Mouse (Mus musculus): Measurements from ENCODE around the gene Pigk. TPM values are rescaled to one million over a fixed set of nuclear protein-coding genes. Genes with fewer than 3 reads are reported as not detected.

Gene Pigk
- polyA plus RNA-seq, 1 experiment from 2014 or later = 42.8 TPM

DNA sequence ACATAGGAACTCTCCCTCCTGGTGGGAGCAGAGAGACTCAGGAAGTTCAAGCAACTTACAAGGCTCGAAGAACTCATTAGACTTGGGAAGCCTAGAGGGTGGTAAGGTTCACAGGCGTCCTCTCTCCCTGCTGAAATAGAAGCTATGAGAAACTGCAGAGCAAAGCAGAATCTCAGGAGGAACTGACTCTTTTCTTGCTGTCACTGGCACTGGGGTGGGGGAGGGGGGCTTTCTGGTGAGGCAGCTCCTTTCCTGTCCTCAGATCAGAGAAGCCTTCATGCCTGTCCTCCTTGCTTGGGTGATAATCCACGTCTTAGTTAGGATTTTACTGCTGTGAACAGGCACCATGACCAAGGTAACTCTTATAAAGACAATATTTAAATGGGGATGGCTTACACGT is 218.2 kb downstream of the Pigk start:
- Histone ChIP-seq H3K9ac (no peak overlapping the region), H3K4me2 (no peak overlapping the region), H3K9me3 (no peaks in the 10 kb centered on the region), H3K4me3 (no peak overlapping the region), H3K27me3 (no peaks in the 10 kb centered on the region), H3K27ac (no peak overlapping the region), H3K36me3 (no peaks in the 10 kb centered on the region), H3K4me1 (peaks cover 7% of the 10 kb centered on the region; the same call in 1 of the 2 replicates)
- ATAC-seq (ENCODE audit: borderline replicate concordance, extremely low read depth, low FRiP score, low TSS enrichment) = no peak
- WGBS = 66% methylated on average over 4 of the region's 4 CpGs

DNA sequence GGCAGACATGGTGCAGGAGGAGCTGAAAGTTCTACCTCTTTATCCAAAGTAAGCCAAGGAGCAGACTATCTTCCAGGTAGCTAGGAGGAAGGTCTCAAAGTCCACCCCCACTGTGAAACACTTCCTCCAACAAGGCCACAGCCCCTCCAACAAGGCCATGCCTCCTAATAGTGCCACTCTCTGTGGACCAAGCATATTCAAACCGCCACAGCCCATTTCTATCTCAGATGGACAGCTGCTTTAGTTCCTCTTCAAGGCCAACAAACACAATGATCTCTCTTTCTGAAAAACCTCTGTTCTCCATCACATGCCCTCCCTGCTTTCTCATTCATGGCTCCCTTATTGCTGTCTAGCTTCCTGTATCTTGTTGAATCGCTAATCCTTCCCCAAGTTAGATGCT is 218.6 kb downstream of the Pigk start:
- ATAC-seq (ENCODE audit: borderline replicate concordance, extremely low read depth, low FRiP score, low TSS enrichment) = no peak
- Histone ChIP-seq H3K27me3 (no peaks in the 10 kb centered on the region), H3K4me2 (no peak overlapping the region), H3K4me3 (no peak overlapping the region), H3K27ac (no peak overlapping the region), H3K9ac (no peak overlapping the region), H3K9me3 (no peaks in the 10 kb centered on the region), H3K36me3 (no peaks in the 10 kb centered on the region), H3K4me1 (peaks cover 7% of the 10 kb centered on the region; the same call in 1 of the 2 replicates)
- 78% methylated on average over 2 of the region's 2 CpGs for WGBS

DNA sequence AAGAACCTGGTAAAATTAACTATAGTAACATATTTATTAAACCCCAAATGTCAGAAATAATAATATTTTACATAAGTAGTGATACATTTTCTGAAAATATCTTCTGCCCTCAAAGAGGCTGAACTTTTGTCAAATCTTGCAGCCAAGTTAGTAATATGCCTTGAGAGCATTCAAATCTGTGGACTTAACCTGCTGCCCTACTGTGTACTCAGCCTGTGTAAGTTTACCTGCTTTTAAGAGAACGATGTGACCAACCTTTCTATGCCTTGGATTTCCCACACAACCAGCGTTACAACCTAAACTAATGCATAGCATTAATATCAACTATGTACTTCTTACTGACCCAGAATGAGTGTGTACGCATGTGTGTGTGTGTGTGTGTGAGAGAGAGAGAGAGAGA is 219.8 kb downstream of the Pigk start:
- Histone ChIP-seq H3K36me3 (no peaks in the 10 kb centered on the region), H3K9me3 (no peaks in the 10 kb centered on the region), H3K4me1 (0 out of 2 replicates have a peak, but pooled peaks cover under 1% of the 10 kb centered on the region), H3K27ac (no peak overlapping the region), H3K4me2 (no peak overlapping the region), H3K4me3 (no peak overlapping the region), H3K27me3 (no peaks in the 10 kb centered on the region), H3K9ac (no peak overlapping the region)
- no peak for ATAC-seq (ENCODE audit: borderline replicate concordance, extremely low read depth, low FRiP score, low TSS enrichment)
- 82% methylated on average over 3 of the region's 3 CpGs for WGBS

DNA sequence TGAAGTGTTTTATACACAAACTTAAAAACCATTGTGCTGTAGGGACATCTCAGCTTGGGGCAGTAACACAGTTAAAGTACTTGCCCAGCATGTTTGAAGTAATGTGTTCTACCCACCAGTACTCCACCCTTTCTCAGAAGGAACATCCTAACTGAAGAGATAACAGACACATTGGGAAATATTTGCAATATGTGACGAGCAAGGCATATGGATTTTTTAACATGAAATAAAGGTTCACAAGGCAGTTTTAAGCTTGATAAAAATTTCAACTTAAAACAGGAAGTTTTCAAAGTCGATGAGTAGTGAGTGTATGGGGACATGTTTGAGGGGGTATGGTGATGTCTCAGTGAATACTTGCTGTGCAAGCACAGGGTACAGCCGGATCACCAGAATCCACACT is 222.4 kb downstream of the Pigk start:
- no peak overlapping the region for H3K9ac ChIP-seq
- no peak for ATAC-seq (ENCODE audit: borderline replicate concordance, extremely low read depth, low FRiP score, low TSS enrichment)
- no peak overlapping the region for H3K27ac ChIP-seq
- H3K36me3 ChIP-seq = no peaks in the 10 kb centered on the region
- 77% methylated on average over 3 of the region's 3 CpGs for WGBS
- H3K27me3 ChIP-seq = no peaks in the 10 kb centered on the region
- H3K9me3 ChIP-seq = no peaks in the 10 kb centered on the region
- H3K4me3 ChIP-seq = no peak overlapping the region
- H3K4me2 ChIP-seq = no peak overlapping the region
- H3K4me1 ChIP-seq = no peaks in the 10 kb centered on the region

DNA sequence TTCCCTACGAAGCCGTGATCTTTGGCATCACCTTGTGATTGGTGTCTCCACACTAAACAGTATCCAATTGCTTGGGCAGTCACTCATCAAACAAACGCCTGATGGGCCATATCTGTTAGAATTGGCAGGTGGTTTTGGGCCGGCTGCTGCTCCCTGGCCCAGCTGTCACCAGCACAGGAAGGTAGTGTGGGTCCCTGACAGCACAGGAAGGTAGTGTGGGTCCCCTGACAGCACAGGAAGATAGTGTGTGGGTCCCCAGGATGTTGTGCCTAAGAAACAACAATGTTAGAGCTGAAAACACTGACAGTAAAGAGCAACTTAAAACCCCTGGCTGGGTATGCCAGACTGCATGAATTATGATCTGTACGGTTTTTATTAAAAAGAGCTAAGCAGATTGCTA is 227.8 kb downstream of the Pigk start:
- Histone ChIP-seq H3K4me1 (no peaks in the 10 kb centered on the region), H3K36me3 (no peaks in the 10 kb centered on the region), H3K27ac (no peak overlapping the region), H3K27me3 (no peaks in the 10 kb centered on the region), H3K9me3 (no peaks in the 10 kb centered on the region), H3K4me2 (no peak overlapping the region), H3K9ac (no peak overlapping the region), H3K4me3 (no peak overlapping the region)
- ATAC-seq (ENCODE audit: borderline replicate concordance, extremely low read depth, low FRiP score, low TSS enrichment) = no peak
- WGBS = 69% methylated on average over 5 of the region's 5 CpGs

DNA sequence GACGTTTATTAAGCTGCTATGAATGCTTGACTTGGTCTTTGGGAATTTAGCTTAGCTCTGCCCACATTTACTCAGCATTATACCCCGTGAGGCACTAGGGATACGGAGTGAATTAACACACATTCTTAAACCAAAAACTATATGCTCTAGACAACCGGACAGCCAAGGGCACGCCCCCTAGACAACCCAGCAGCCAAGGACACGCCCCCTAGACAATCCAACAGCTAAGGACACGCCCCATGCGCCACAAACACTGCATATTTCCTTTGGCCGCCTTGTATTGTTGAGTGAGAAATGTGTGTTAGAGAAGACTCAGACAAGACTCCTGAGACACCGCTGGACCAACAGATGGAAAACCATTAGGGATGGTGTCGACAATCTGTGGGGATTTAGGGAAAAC is 229.1 kb downstream of the Pigk start:
- no peaks in the 10 kb centered on the region for H3K9me3 ChIP-seq
- WGBS = 55% methylated on average over 11 of the region's 11 CpGs
- no peak overlapping the region for H3K27ac ChIP-seq
- no peaks in the 10 kb centered on the region for H3K27me3 ChIP-seq
- H3K4me1 ChIP-seq = no peaks in the 10 kb centered on the region
- H3K9ac ChIP-seq = no peak overlapping the region
- no peak overlapping the region for H3K4me3 ChIP-seq
- H3K36me3 ChIP-seq = no peaks in the 10 kb centered on the region
- H3K4me2 ChIP-seq = peak overlapping the region; percentile 9; the same call in 1 of the 2 replicates
- ATAC-seq (ENCODE audit: borderline replicate concordance, extremely low read depth, low FRiP score, low TSS enrichment) = peak; percentile 72

DNA sequence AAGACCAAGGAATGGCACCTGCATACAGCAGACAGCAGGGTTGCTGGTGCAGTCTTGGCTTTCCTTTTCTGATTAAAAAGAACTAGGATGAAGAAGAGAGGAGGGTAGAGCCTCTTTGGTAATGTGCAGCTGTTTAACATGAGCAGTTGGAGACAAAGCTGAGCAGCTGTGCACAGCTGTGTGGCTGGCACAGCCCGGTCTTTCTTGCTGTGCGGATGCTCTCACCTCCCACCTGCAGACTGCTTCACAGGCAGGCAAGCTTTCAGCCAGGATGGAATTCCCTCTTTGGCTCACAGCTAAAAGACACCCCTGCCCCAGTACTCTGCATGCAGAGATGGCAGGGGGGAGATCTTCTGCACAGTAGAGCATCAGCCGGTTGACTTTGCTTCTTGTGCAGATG is 230.9 kb downstream of the Pigk start:
- Histone ChIP-seq H3K9me3 (no peaks in the 10 kb centered on the region), H3K36me3 (no peaks in the 10 kb centered on the region), H3K4me1 (no peaks in the 10 kb centered on the region), H3K4me3 (no peak overlapping the region), H3K27ac (no peak overlapping the region), H3K9ac (no peak overlapping the region), H3K27me3 (no peaks in the 10 kb centered on the region), H3K4me2 (no peak overlapping the region)
- ATAC-seq (ENCODE audit: borderline replicate concordance, extremely low read depth, low FRiP score, low TSS enrichment) = peak; percentile 24; the same call in 1 of the 2 replicates
- 71% methylated on average over 3 of the region's 3 CpGs for WGBS

DNA sequence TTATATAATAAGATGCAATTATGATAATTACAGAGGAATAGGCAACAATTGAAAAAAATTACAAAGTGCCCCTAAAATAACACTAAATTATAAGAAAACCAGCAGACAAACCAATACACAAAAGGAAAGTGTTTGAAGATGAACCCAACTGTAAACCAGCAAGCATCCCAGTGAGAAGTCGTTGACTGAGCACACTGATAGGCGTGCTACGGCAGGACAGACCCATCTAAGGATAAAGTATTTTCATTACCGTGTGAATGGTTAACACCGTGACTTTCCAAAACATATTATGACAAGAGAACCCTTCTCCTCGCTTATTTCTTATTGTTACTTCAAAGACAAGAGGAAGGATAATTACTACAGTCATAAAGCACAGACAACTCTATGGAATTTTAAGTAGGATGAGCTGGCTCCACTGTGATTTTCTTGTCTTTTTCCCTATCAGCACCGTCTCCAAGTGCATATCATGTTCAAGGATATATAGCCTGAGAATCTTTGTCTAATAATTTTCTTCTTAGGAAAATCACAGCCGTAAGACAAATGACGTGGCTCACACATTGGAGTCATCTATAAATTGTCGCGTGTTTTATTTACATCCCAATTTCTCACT is 233.2 kb downstream of the Pigk start:
- H3K4me1 ChIP-seq = no peaks in the 10 kb centered on the region
- WGBS = 83% methylated on average over 11 of the region's 11 CpGs
- H3K4me2 ChIP-seq = no peak overlapping the region
- H3K9me3 ChIP-seq = no peaks in the 10 kb centered on the region
- H3K27me3 ChIP-seq = no peaks in the 10 kb centered on the region
- no peak overlapping the region for H3K4me3 ChIP-seq
- no peaks in the 10 kb centered on the region for H3K36me3 ChIP-seq
- H3K27ac ChIP-seq = no peak overlapping the region
- H3K9ac ChIP-seq = no peak overlapping the region
- ATAC-seq (ENCODE audit: borderline replicate concordance, extremely low read depth, low FRiP score, low TSS enrichment) = no peak

DNA sequence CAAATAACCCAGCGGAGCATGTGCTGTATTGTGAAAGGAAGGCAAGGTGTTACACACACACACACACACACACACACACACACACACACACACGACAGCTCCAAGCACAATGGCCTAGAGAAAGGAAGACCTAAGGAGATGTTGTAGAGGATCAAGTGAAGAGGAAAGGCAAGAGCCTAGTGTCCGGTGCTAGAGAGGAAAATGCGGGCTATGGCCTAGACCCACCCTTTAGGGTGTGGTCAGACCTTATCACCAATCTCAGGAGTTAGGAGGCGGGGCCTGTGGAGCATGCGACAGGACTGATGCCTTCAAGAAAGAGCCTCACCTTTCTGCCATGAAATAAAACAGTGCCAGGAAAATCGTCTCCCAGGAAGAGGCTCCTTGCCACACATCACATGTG is 234.7 kb downstream of the Pigk start:
- Histone ChIP-seq H3K9ac (no peak overlapping the region), H3K4me2 (no peak overlapping the region), H3K27me3 (no peaks in the 10 kb centered on the region), H3K9me3 (no peaks in the 10 kb centered on the region), H3K36me3 (no peaks in the 10 kb centered on the region), H3K27ac (no peak overlapping the region), H3K4me1 (no peaks in the 10 kb centered on the region), H3K4me3 (no peak overlapping the region)
- 81% methylated on average over 7 of the region's 7 CpGs for WGBS
- no peak for ATAC-seq (ENCODE audit: borderline replicate concordance, extremely low read depth, low FRiP score, low TSS enrichment)

DNA sequence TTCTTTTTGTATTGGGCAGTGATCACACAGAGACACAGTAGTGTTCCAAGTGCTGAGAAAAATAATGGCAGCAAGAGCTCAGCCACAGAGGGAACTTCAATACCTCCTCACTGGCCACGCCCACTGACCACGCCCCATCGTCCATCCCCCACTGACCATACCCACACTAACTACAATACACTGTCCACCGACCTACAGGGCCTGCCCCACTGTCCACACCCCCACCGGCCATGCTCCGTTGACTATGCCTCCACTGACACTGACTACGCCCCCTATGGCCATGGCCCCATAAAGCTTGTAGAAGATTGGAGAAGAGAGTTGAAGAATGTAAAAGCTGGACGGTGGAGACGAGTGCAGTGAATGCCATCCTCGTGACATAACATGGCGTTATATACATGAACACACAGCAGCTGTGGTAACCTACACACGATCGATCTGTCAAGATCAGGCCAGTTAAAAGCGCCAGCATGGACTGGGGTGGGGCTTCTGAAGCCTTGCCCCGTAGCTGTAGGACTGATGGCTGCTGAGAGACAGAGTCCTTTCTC is 235.4 kb downstream of the Pigk start:
- WGBS = 88% methylated on average over 15 of the region's 15 CpGs
- Histone ChIP-seq H3K4me1 (no peaks in the 10 kb centered on the region), H3K4me2 (no peak overlapping the region)

DNA sequence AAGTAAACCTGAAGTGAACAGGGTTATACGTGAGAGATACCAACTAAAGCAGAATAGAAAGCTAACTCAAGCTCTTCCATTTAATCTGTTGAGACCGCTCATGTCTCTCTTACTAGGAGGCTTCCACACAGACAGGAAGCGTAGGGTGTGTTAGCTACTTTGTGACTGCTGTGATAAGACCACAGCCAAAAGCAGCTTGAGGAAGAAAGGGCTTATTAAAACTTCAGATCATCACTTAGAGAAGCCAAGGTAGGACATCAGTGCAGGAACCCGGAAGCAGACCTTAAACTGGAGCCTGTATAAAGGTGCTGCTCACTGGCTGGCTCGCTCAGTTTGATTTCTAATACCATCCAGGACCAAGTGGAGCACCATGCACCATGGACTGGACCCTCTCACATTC is 236.4 kb downstream of the Pigk start:
- no peaks in the 10 kb centered on the region for H3K9me3 ChIP-seq
- no peak overlapping the region for H3K4me3 ChIP-seq
- H3K27ac ChIP-seq = no peak overlapping the region
- 90% methylated on average over 5 of the region's 5 CpGs for WGBS
- no peak for ATAC-seq (ENCODE audit: borderline replicate concordance, extremely low read depth, low FRiP score, low TSS enrichment)
- H3K36me3 ChIP-seq = no peaks in the 10 kb centered on the region
- no peak overlapping the region for H3K4me2 ChIP-seq
- no peak overlapping the region for H3K9ac ChIP-seq
- H3K27me3 ChIP-seq = no peaks in the 10 kb centered on the region
- H3K4me1 ChIP-seq = no peaks in the 10 kb centered on the region

More for the DNA sequence above, 235.4 kb downstream of the Pigk start:
- Histone ChIP-seq H3K9ac (no peak overlapping the region), H3K27ac (no peak overlapping the region), H3K4me3 (no peak overlapping the region), H3K36me3 (no peaks in the 10 kb centered on the region), H3K9me3 (no peaks in the 10 kb centered on the region), H3K27me3 (no peaks in the 10 kb centered on the region)
- ATAC-seq (ENCODE audit: borderline replicate concordance, extremely low read depth, low FRiP score, low TSS enrichment) = no peak

DNA sequence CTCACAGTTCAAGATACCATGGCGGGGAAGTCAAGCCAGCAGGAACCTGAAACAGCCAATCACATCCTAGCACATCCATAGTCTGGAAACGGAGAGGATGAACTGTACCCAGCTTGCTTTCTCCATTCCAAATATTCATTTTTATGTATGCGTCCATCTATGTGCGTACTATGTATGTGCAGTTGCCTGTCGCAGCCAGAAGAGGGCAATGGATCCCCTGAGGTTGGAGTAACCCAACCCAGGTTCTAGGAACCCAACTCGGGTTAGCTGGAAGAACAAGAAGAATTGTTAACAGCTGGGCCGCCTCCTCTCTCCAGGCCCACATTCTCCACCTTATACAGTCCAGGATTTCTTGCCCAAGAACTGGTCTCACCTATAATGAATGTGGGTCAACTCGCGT is 237.0 kb downstream of the Pigk start:
- no peak overlapping the region for H3K27ac ChIP-seq
- no peaks in the 10 kb centered on the region for H3K4me1 ChIP-seq
- no peak for ATAC-seq (ENCODE audit: borderline replicate concordance, extremely low read depth, low FRiP score, low TSS enrichment)
- no peaks in the 10 kb centered on the region for H3K9me3 ChIP-seq
- H3K27me3 ChIP-seq = no peaks in the 10 kb centered on the region
- no peaks in the 10 kb centered on the region for H3K36me3 ChIP-seq
- no peak overlapping the region for H3K9ac ChIP-seq
- H3K4me2 ChIP-seq = no peak overlapping the region
- H3K4me3 ChIP-seq = no peak overlapping the region
- WGBS = 88% methylated on average over 9 of the region's 9 CpGs

Measured in lung, embryonic 15.5 days (tissue).